Mouse (Mus musculus): ENCODE results near the gene Bmpr1b.

Gene Bmpr1b

DNA sequence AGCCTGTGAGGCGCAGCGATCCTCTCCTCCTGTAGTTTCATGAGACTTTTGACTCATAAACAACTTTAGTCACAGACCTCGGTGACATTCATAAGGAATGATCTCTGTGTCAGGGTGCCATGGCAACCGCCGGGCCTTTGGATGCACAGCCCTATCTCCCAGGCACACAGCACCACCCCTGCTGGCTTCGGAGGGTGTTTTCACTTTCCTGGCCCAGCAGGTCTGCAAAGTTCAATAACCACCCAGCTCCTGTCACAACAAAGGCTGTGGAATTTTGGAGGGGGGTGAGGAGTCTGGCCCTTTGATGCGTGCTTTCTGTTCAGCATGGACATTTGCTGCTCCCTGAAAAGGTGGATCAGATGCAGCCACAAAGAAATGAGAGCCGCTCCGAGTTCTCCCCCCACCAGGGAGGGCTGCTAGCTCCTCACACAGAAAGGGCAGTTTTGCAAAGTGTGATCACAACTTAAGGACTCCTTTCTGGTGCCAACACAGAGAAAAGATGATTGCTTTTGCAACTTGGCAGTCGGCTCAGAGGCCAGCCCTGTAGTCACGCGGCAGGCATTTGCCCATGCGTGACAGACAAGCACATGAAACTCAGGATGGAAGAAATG is 349.8 kb downstream of the Bmpr1b start:
- DNase-seq (ENCODE audit: low read depth, low spot score), result peak; percentile 44

DNA sequence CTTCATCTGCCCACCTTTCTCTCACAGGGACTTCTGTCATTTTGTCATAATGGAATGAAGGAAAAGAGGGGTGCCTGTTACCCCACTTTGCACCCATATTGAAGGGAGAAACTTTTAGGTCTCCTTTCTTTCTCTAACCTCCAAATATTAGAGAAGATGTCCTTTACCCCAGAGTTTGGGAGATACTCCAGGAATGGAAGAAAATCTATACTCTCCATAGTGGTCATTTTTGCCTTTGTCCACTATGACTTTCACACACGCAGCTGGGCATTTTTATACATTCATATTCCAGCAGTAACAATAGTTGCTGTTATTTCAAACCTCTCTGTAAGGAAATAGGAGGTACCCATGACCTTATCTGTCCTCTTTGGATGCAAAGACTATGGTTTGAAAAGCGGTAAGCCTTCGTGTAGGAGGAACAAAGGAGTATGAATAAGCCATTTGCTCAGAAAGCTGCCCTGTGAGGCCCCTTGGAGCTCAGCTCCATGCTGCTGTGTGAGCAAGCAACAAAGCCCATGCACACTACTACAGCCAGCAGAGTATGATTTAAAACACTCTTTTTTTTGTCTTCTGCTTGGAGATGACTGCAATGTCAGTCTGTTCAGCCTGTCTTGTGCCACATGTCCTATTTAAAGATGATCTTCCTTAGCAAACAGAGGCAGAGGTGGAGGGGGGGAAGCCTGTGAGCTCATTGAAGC is 350.5 kb downstream of the Bmpr1b start:
- no peak for DNase-seq (ENCODE audit: low read depth, low spot score)

DNA sequence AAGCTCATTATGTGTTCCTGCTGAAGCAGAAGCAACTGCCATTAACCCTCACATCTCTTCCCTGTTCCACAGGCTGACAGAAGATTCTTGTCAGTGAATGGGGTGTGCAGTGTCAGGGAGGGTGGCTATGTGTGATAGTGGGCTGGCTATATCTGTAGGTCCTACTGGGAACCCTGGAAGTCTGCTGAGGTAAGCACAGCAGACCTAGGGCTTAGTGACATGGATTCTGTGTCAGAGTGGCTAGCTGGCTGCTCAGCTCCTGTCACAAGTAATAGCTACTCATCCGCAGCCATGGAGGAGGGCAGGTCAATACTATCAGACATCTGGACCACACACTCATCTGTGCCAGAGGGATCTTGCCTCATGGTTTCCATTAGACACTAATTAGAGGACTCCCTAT is 354.4 kb downstream of the Bmpr1b start:
- DNase-seq (ENCODE audit: low read depth, low spot score), result no peak

DNA sequence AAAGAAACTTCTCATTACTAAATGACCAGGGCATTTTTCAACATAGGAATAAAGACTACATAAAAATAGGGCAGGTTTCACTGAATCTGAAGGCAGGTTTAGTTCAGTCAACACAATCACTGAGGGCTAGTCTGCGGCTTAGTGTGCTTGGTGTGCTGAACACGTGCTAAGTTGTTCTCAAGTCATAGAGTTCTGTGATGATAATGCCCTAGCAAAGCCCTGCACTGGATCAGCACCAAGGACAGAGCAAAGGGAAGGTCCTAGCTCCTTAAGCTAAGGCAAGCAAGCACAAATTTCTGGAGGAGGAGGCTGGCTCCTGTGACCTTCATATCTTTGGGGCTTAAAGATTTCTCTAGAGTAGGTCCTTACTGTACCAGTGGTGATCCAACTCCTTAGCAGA is 357.9 kb downstream of the Bmpr1b start:
- DNase-seq (ENCODE audit: low read depth, low spot score), result peak; percentile 72

DNA sequence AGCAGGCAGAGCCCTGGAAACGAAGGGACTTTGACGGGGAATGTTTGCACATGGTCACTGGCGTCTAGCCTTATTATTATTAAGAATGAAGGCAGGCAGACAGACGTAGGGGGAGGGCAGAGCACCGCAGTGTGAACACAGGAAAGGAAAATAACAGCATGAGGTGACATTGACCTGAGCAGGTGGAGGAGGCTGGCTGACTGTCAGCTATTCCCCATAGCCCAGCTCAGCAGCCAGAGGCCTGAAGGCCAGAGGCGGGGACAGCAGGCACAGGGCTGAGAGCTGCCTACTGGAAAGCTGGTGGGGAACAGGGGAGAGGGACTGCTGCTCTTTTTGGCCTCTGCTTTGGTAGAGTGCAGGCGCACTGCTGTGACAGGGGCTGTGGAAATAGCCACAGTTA is 358.3 kb downstream of the Bmpr1b start:
- no peak for DNase-seq (ENCODE audit: low read depth, low spot score)

DNA sequence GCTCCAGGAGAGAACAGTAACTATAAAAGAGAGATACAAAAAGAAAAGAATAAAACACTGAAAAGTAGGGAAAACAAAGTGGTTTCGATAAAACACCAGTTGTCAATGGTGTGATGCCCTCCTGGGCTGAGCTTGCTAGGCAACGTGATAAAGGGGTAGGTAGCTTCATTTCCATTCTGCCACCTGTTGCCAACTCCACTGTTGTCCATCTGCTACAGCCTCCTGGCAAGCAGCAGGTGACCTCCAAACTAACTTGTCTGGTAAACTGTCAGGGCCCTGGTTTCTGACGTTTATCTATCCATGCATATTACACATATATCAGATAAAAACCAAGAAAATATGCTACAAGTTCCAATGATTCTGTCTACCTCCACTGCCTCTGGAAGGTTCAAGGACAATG is 359.6 kb downstream of the Bmpr1b start:
- no peak for DNase-seq (ENCODE audit: low read depth, low spot score)

DNA sequence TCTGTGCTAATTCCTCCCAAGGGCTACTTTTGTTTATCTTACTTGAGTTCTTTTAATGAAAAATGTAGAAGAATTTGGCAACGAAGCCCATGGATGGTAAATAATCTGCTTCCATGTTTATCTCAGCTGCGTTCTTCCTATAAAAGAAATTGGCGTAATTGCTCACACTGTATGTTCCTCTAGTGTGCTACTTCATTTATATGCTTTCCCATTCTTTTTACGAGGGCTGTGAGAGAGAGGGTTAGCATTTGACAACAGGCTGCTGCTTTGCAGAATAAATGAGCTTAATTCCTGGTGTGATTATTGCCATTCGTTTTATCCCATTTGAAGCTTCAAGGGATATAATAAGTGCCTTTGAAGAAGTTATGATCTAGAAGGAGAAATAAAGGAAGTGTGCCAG is 365.1 kb downstream of the Bmpr1b start:
- no peak for DNase-seq (ENCODE audit: low read depth, low spot score)

DNA sequence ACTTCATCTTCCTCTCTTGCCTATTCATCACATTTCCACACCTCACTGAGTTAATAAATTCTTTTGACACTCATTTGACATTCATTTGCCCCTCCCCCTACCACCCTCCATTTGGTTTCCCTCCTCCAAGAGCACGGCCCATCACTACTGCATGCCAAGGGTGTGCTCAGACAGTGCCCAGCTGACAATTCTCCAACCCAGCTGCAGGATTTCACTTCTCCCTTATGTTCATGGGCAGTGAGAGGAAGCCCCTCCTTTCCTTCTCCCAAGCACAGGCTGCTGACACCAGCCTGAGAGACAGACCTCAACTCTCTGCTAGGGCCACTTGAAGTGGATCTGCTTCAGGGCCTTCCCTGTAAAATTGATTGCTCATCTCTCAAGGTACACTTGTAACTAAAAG is 371.4 kb downstream of the Bmpr1b start:
- no peak for DNase-seq (ENCODE audit: low read depth, low spot score)

DNA sequence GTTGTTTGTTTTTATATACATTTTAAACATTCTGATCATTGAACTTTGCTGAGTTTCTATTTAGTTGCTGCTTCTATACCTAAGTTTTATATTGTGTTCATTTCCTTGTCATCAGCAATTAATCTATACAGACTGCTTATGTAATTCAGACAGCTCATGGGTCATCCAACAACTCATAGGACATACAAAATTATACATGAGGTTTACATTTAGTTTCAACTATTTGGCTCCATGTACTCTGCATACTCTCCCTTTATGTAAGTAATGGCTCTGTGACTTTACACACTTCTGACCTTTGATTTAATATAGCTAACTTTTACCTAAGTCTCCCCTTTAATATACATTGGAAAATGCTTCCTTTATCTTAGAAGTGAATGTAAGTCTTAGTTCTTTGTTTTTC is 371.9 kb downstream of the Bmpr1b start:
- no peak for DNase-seq (ENCODE audit: low read depth, low spot score)

DNA sequence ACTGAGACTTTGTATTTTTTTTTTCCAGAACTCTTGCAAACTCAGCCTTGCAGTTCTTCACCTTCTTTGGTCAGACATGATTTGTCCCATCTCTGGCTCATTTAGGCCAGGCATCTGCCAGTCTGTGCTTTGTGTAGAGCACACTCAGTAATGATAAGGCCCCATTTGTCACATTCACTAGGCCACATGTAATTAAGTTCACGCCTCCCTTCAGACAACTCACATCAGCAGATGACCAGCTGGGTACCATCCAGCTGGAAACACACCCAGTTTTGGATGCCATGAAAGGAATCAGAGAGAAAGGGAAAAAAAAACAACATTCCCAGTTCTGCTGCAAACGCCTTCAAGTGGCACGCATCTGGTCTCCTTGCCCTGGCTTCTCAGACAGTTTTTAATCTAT is 374.9 kb downstream of the Bmpr1b start:
- no peak for DNase-seq (ENCODE audit: low read depth, low spot score)

DNA sequence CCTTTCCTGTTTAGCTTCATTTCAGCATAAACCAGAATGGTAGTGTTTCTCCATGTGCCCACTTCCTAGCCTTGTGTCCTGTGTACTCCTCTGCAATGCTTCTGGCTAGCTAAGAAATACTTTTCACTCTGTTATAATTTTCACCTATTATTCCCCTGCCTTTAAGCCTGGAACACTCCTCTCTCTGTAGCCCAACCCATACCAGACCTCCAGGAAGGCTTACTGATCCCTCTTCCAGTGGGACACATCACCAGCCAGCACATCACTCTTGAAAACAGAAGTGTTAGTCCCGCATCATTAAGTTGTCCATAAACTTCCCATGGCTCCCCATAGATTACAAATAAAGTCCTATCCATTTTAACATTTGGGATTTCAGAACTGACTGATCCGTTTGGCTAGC is 375.5 kb downstream of the Bmpr1b start:
- DNase-seq (ENCODE audit: low read depth, low spot score), result no peak

DNA sequence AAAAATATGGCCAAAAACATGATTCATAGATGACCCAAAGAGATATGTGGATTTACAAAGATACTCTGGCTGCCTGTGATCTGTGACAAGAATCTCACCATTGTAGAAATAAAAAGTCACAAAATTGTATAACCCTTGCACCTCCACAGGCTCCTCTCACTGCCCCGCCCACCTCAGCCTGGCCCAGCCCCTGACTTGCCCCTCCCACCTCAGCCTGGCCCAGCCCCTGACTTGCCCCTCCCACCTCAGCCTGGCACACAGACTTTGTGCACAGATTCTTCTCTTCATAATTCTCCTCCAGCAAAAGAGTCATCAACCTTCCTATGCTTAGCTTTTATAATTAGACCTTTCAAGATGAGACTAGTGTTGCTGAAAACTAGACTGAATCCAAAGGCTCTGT is 377.1 kb downstream of the Bmpr1b start:
- DNase-seq (ENCODE audit: low read depth, low spot score), result no peak

DNA sequence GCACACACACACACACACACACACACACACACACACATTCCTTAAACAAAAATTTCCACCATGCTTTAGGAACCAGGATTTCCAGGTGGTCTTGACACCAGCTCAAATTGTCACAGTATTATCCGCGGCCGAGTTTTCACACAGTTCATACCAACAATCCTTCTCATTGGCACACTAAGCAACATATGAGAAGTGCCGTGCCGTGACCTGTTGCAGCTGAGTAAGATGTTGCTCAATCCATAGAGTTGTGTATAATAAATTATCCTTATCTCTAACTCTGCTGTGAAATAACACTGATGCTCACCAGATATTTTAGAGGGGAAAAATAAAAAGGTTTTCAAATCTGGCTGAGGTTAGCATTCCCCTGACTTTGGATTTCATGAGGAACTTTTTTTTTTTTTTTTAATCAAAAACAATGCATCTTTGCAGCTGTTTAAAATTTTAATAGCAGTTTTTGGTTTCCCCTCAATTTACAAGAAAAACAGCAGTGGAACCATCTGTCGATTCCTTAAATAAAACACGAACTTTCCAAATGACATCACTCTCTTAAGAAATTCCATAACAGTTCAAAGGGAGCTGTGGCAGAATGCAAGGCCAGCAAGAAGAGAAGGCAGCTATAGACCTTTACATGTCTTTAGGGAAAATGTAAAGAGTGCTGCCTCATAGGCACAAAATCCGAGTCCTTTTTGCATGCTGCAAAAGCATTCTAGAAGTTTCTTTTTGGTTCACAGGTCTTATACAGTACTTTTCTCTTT is 378.0 kb downstream of the Bmpr1b start:
- no peak for DNase-seq (ENCODE audit: low read depth, low spot score)

Measured in ZHBTc4 (cell line).